Mouse (Mus musculus) adrenal gland, postnatal 10 days (tissue): ENCODE measurements around the gene Alpl. TPM values are rescaled to one million over a fixed set of nuclear protein-coding genes. Genes with fewer than 3 reads are reported as not detected.
A peak's percentile ranks its signal among the peaks of the same experiment; 100 is the strongest.

ENCODE experiments used
- DNase-seq: peaks from one replicate; pipeline ENCODE4 v3.0.0; 2021; ENCODE audit warnings: mixed read lengths
- total RNA-seq, 2 experiments: library from RNA; stranded (reverse); gene quantifications; 2 replicates each; pipeline ENCODE4 v1.2.3; 2021

Gene Alpl
- total RNA-seq, 2 experiments from 2014 or later: 11.5 to 19.7 TPM

GRCm38 (mm10) chr4:137770901-137771612 is 25.1 kb downstream of the Alpl start:
- peak; percentile 40 for DNase-seq

- DNase-seq: peak; percentile 36
These were observed 26.5 kb downstream of the Alpl start for GRCm38 (mm10) chr4:137769635-137770034.

GRCm38 (mm10) chr4:137768831-137769230 is 27.4 kb downstream of the Alpl start:
- DNase-seq: peak; percentile 56

- no peak for DNase-seq
These were observed 27.8 kb downstream of the Alpl start for GRCm38 (mm10) chr4:137768381-137768780.

- DNase-seq: no peak
These were observed 29.8 kb downstream of the Alpl start for GRCm38 (mm10) chr4:137766365-137766764.

- peak; percentile 79 for DNase-seq
These were observed 30.6 kb downstream of the Alpl start for GRCm38 (mm10) chr4:137765554-137765971.

- no peak for DNase-seq
These were observed 31.6 kb downstream of the Alpl start for GRCm38 (mm10) chr4:137764621-137765020.

GRCm38 (mm10) chr4:137763920-137764495 is 32.2 kb downstream of the Alpl start:
- DNase-seq: peak; percentile 73

- DNase-seq: no peak
These were observed 33.3 kb downstream of the Alpl start for GRCm38 (mm10) chr4:137762886-137763285.

GRCm38 (mm10) chr4:137754446-137754845 is 41.7 kb downstream of the Alpl start:
- DNase-seq: no peak

- DNase-seq: no peak
These were observed 43.0 kb downstream of the Alpl start for GRCm38 (mm10) chr4:137753199-137753598.

- no peak for DNase-seq
These were observed 43.7 kb downstream of the Alpl start for GRCm38 (mm10) chr4:137752471-137752870.

GRCm38 (mm10) chr4:137751717-137752116 is 44.5 kb downstream of the Alpl start:
- DNase-seq: peak; percentile 73

- DNase-seq: no peak
These were observed 44.9 kb downstream of the Alpl start for GRCm38 (mm10) chr4:137751310-137751709.

GRCm38 (mm10) chr4:137750121-137750520 is 46.1 kb downstream of the Alpl start:
- DNase-seq: no peak

- DNase-seq: no peak
These were observed 46.5 kb downstream of the Alpl start for GRCm38 (mm10) chr4:137749680-137750079.

- no peak for DNase-seq
These were observed 47.5 kb downstream of the Alpl start for GRCm38 (mm10) chr4:137748726-137749125.

- no peak for DNase-seq
These were observed 48.6 kb downstream of the Alpl start for GRCm38 (mm10) chr4:137747590-137747989.

- peak; percentile 49 for DNase-seq
These were observed 49.1 kb downstream of the Alpl start for GRCm38 (mm10) chr4:137747091-137747490.

- DNase-seq: peak; percentile 84
These were observed 51.7 kb downstream of the Alpl start for GRCm38 (mm10) chr4:137744433-137744918.

GRCm38 (mm10) chr4:137743791-137744190 is 52.4 kb downstream of the Alpl start:
- DNase-seq: peak; percentile 64

- no peak for DNase-seq
These were observed 55.8 kb downstream of the Alpl start for GRCm38 (mm10) chr4:137740350-137740749.

GRCm38 (mm10) chr4:137739151-137739923 is 56.8 kb downstream of the Alpl start:
- DNase-seq: no peak
